Mouse (Mus musculus): ENCODE measurements around the gene Il17rb.

Gene Il17rb

DNA sequence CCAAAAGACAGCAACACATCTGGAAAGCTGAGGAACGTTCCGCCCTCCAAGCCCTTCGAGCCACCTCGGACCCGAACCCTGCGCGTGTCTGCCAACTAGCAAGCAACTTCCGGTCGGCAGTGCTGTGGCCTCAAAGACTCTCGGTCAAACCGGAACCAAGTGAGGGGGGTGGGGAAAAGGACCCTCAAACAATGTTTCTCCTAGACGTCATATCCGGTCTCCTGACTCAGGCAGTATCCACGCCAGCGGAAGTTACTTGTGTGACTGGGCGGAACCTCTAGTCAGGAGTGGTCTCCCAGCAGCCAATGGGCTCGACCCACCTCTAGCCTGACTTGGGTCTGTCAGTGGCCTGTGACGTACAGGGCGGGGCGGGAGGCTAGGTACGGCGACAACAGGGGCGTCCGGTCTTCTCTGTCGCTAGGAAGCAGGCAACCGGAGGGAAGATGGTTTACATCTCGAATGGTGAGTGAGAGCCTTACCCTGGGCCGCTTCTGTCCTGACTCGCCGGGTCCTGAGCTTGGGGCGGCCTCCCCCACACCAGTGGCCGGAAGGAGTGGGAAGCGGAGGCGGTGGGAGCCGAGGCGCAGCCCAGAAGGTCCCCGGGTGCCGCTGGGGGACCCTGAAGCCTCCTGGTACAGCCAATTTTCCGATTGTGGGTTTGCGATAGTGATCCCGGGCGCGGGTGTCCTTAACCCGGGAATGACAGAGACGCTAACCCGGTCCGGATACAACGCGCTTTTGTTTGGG is 40.4 kb downstream of the Il17rb start, which contains the start of gene Selenok:
Gene Selenok (plus strand): TSS at position 234 of the 747 bp plus-strand sequence.
- in situ Hi-C loops (cut with MboI, MseI) = no loop called here

DNA sequence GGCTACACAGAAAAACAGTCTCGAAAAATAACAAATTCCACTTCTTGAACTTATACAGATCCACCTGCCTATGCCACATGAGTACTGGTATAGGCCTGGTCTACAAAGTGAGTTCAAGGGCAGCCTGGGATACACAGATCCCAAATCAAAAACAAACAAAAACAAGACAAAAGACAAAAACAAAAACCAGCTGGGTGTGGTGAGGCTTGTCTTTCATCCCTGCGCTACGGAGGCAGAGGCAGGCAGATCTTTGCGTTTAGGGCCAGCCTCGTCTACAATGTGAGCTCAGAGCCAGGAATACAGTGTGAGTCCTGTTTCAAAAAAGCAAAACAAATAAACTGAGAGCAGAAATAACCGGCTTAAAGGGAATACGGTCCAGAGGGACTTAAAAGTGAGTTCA is 41.1 kb downstream of the Il17rb start:
- in situ Hi-C loops (cut with MboI, MseI) = no loop called here

DNA sequence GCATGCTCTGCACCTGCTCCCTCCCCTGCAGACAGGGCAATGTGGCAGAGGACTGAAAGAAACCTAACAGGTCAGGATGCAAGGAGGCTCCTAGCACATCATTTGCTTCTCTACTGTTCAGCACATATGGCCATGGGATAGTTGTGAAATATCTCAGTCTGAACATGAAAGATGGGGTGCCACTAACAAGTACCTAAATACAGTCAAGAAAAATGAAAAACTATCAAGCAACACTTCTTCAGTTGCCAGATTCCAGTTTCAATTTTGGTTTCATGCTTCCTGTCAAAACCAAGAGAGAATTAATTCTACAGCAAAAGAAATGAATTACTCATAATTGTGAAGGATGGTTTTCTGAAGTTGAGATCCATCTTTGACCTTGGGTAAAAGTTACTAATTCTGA is 51.3 kb downstream of the Il17rb start:
- in situ Hi-C loops (cut with MboI, MseI) = no loop called here

DNA sequence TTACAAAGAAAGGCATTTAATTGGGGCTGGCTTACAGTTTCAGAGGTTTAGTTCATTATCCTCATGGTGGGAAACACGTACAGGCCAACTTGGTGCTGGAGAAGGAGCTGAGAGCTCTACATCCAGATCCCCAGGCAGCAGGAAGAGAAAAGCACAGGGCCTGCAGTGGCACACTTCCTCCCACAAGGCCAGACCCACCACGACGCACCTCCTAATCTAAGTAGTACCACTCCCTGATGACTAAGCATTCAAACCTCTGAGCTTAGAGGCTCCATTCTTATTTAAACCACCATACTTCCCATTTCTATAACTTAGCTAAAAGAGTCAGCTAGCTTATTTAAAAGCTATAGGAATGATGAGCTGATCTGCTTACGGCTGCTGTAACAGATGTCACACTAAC is 57.9 kb downstream of the Il17rb start:
- in situ Hi-C loops (cut with MboI, MseI) = no loop called here

DNA sequence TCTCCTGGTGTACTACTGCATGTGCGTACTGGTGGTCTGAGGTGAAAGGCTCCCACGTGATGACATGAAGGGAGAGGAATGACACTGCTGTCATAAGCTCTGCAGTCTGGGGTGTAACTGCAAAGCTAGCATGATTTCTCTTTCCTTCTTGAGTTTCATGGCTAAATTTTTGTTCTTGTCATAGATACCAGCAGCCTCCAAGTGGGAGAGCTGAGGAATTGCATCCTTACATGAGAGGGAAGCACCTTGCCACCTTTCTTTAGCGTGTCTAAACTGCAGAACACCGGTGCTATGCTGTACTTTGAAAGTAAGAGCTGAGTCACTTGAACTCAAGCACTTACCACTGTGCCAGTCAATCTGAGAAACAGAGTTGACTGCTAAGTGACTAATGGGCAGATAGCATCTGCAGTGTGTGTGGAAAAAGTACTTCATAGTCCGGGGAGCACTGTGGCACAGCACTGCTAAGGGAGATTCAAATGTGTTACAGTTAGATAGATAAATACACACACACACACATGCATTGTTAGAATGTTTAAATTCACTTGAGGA is 61.9 kb downstream of the Il17rb start:
- in situ Hi-C loops (cut with MboI, MseI) = no loop called here
